Mouse (Mus musculus): ENCODE measurements around the gene Itm2c. TPM values are rescaled to one million over a fixed set of nuclear protein-coding genes. Genes with fewer than 3 reads are reported as not detected.

Gene Itm2c
- polyA plus RNA-seq, 1 experiment from 2014 or later = 158 TPM

DNA sequence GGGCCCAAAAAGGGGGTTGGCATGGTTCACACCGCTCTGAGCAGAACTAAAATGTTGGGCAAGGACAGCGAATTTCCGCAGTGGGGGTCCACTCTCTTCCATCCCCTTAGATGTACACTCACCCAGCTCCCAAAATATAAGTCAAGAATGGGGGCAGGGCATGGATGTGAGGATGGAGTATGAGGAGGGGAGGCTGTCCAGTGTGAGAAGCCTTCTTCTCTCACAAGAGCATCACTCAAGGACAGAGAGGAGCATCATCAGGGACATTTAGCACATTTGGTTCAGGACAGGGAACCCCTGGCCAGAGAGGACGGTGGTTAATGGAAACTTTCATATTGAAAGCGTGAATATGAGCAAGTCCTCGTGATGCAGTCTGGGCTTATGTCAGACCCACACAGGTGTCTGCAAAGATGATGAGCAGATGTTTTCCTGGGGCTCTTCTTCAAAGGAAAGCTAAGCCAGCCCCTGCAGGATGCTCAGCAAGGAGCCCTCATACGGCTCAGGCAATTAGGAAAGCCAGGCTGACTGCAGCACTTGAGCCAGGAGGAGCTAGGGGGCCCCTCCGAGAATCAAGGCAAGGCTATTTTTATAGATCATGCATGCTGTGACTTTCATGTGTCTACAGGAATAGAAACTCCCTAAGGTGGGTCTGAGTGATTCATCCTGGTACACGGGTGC, 64.0 kb downstream of the Itm2c start:
- Histone ChIP-seq H3K36me3 (ENCODE audit: control insufficient read depth, insufficient read depth, low read length) (no peaks in the 10 kb centered on the region), H3K9ac (ENCODE audit: low read depth, low read length) (no peak overlapping the region), H3K4me2 (ENCODE audit: low read depth, low read length) (no peak overlapping the region), H3K9me3 (ENCODE audit: control insufficient read depth, low read length) (no peaks in the 10 kb centered on the region), H3K27me3 (replicated peaks; ENCODE audit: control insufficient read depth, insufficient read depth, low read length) (no peaks in the 10 kb centered on the region), H3K27ac (replicated peaks; ENCODE audit: low read depth, low read length) (no peak overlapping the region), H3K4me1 (ENCODE audit: control insufficient read depth, insufficient read depth, low read length) (peaks cover 21% of the 10 kb centered on the region; the same call in 1 of the 2 replicates), H3K4me3 (ENCODE audit: low read depth, low read length) (no peak overlapping the region)
- WGBS = 42% methylated on average over 9 of the region's 9 CpGs
- DNase-seq (ENCODE audit: low spot score) (peak; percentile 78), ATAC-seq (ENCODE audit: low read depth) (peak; percentile 70)

Other genes with a start within 250 kb of the Itm2c start
- 2.2 and 2.4 TPM in 2 replicates for gene Sp100, start 244.3 kb upstream of the Itm2c start, polyA plus RNA-seq (2014; fragmentation: Nextera tagmentation; extraction: Ambion mirVana)
- 1.7 and 2.5 TPM in 2 replicates for gene A630001G21Rik, start 115.6 kb upstream of the Itm2c start, polyA plus RNA-seq (2014; fragmentation: Nextera tagmentation; extraction: Ambion mirVana)
- gene Cab39, start 100.8 kb upstream of the Itm2c start, polyA plus RNA-seq (2014; fragmentation: Nextera tagmentation; extraction: Ambion mirVana) = 45.1 and 45.2 TPM in 2 replicates
- 0.43 and 0.54 TPM in 2 replicates for gene 4933407L21Rik, start 34.2 kb downstream of the Itm2c start, polyA plus RNA-seq (2014; fragmentation: Nextera tagmentation; extraction: Ambion mirVana)
- gene Gpr55, start 66.7 kb downstream of the Itm2c start, polyA plus RNA-seq (2014; fragmentation: Nextera tagmentation; extraction: Ambion mirVana) = not detected in 2 replicates
- not detected in 2 replicates for gene Spata3, start 122.5 kb downstream of the Itm2c start, polyA plus RNA-seq (2014; fragmentation: Nextera tagmentation; extraction: Ambion mirVana)
- gene 2810459M11Rik, start 151.6 kb downstream of the Itm2c start, polyA plus RNA-seq (2014; fragmentation: Nextera tagmentation; extraction: Ambion mirVana) = 0.68 and 1.4 TPM in 2 replicates
- gene Psmd1, start 170.1 kb downstream of the Itm2c start, polyA plus RNA-seq (2014; fragmentation: Nextera tagmentation; extraction: Ambion mirVana) = 159 and 174 TPM in 2 replicates
- gene Htr2b, start 217.7 kb downstream of the Itm2c start, polyA plus RNA-seq (2014; fragmentation: Nextera tagmentation; extraction: Ambion mirVana) = 1.2 and 2.0 TPM in 2 replicates
- 0.51 TPM in 1 of 2 replicates, not detected in the other for gene Gm21972, start 239.4 kb downstream of the Itm2c start, polyA plus RNA-seq (2014; fragmentation: Nextera tagmentation; extraction: Ambion mirVana)

Measured in embryonic facial prominence, embryonic 14.5 days (tissue).